Mouse (Mus musculus) forebrain, postnatal 0 days (tissue): ENCODE results near the gene Grin2b. TPM values are rescaled to one million over a fixed set of nuclear protein-coding genes. Genes with fewer than 3 reads are reported as not detected.

Experiments used
- ATAC-seq: fragments of 200-750 bp; cut with Nextera tagmentation; 2 replicates; pipeline ENCODE4 v1.8.0; 2017; ENCODE audit warnings: mild to moderate bottlenecking, moderate library complexity
- DNase-seq: peaks from one replicate; pipeline ENCODE4 v3.0.0-alpha.2; 2015
- H3K27ac ChIP-seq: fragments of 300-500 bp; sonication (generic); 2 replicates; pipeline ENCODE4 v1.5.1; 2014; ENCODE audit warnings: low read depth, mild to moderate bottlenecking, antibody characterized with exemption, low read length, moderate library complexity, mixed read lengths
- H3K27me3 ChIP-seq: fragments of 300-500 bp; sonication (generic); 2 replicates; pipeline ENCODE4 v1.6.1; 2014; ENCODE audit warnings: mild to moderate bottlenecking, low read length, mixed read lengths; ENCODE audit not compliant: insufficient read depth
- H3K36me3 ChIP-seq: fragments of 300-500 bp; sonication (generic); 2 replicates; pipeline ENCODE4 v1.6.1; 2014; ENCODE audit warnings: mild to moderate bottlenecking, moderate library complexity; ENCODE audit not compliant: insufficient read depth
- H3K4me1 ChIP-seq: fragments of 300-500 bp; sonication (generic); 2 replicates; pipeline ENCODE4 v1.6.1; 2014; ENCODE audit warnings: antibody characterized with exemption; ENCODE audit not compliant: insufficient read depth
- H3K4me2 ChIP-seq: fragments of 300-500 bp; sonication (generic); 2 replicates; pipeline ENCODE4 v1.6.1; 2014; ENCODE audit warnings: low read depth, mild to moderate bottlenecking, moderate library complexity
- H3K4me3 ChIP-seq: fragments of 300-500 bp; sonication (generic); 2 replicates; pipeline ENCODE4 v1.5.1; 2014; ENCODE audit warnings: low read depth, low read length, mixed read lengths
- H3K9ac ChIP-seq: fragments of 300-500 bp; sonication (generic); 2 replicates; pipeline ENCODE4 v1.6.1; 2014; ENCODE audit warnings: mild to moderate bottlenecking
- H3K9me3 ChIP-seq: fragments of 300-500 bp; sonication (generic); 2 replicates; pipeline ENCODE4 v1.6.1; 2016; ENCODE audit warnings: low read length
- CTCF ChIP-seq: sonication (generic); IDR thresholded peaks from 2 replicates; pipeline ENCODE4 v1.5.1; 2016; ENCODE audit warnings: antibody characterized with exemption, control low read depth, low read depth
- WGBS: fragments of 180-500 bp; shearing (Covaris S2); extraction: QIAGEN DNeasy Blood & Tissue Kit; methylation state at CpG from one replicate; pipeline ENCODE4 v1.1.7; 2014; 5-methylcytosine and 5-hydroxymethylcytosine counted together
- polyA plus RNA-seq: library from polyadenylated mRNA; unstranded; fragments of >200 nt; fragmentation: Nextera tagmentation; extraction: Ambion mirVana; gene quantifications from 2 replicates; pipeline ENCODE4 v1.2.1, GENCODE M21; 2015
- total RNA-seq: library from RNA; depleted of rRNA; stranded (reverse); fragments of >200 nt; gene quantifications from 2 replicates; pipeline ENCODE4 v1.2.3, GENCODE M21; 2014

Grin2b gene
- total and polyA plus RNA-seq, 2 experiments from 2014 or later: 66.6 to 102 TPM

DNA sequence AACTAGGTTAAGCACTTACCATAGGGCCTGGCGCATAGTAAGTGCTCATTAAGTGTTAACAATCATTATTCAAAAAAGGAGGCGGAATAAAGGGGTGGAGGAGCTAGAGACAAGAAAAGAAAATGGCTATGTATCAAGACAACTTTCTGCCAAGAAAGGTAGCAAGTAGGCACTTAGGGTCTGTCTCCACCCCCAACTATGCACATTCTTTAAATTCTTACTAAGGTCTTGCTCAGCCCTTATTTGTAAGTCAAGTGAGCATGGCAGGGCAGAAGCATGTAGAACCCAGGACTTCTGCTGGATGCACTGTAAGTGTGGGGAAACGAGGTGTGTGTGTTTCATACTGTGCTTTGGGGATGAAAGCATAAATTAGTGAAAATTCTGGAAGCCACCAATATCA, 329.6 kb downstream of the Grin2b start:
- ATAC-seq: no peak

DNA sequence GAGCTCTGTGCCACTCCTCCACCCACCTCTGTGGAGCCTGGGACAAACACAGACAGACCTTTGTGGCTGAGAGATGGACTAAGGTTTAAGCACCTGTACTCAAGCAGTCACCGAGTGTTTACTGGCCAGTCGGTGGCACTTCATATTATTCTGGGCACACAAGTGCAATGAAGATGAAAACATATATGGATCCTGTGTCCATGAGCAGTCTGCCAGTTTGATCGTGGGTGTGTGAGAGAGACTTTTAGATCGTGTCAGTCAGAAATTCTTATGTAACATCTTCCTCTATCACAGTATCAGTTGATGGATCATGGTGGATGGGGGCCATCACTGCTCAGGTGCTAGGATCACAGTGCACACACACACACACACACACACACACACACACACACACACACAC, 337.0 kb downstream of the Grin2b start:
- DNase-seq (no peak), ATAC-seq (no peak)
- Histone ChIP-seq H3K4me3 (no peak overlapping the region), H3K4me1 (no peaks in the 10 kb centered on the region), H3K4me2 (no peak overlapping the region), H3K9ac (no peak overlapping the region), H3K36me3 (no peaks in the 10 kb centered on the region), H3K27ac (no peak overlapping the region), H3K9me3 (no peaks in the 10 kb centered on the region), H3K27me3 (no peaks in the 10 kb centered on the region)
- no peak for TF ChIP-seq CTCF
- 88% methylated on average over 4 of the region's 4 CpGs for WGBS

More for the DNA sequence above, 329.6 kb downstream of the Grin2b start:
- no peak for DNase-seq
- TF ChIP-seq CTCF: no peak
- Histone ChIP-seq H3K27ac (no peak overlapping the region), H3K4me2 (no peak overlapping the region), H3K27me3 (no peaks in the 10 kb centered on the region), H3K9ac (no peak overlapping the region), H3K4me3 (no peak overlapping the region), H3K4me1 (no peaks in the 10 kb centered on the region), H3K36me3 (no peaks in the 10 kb centered on the region), H3K9me3 (no peaks in the 10 kb centered on the region)
- 63% methylated on average over 3 of the region's 3 CpGs for WGBS

DNA sequence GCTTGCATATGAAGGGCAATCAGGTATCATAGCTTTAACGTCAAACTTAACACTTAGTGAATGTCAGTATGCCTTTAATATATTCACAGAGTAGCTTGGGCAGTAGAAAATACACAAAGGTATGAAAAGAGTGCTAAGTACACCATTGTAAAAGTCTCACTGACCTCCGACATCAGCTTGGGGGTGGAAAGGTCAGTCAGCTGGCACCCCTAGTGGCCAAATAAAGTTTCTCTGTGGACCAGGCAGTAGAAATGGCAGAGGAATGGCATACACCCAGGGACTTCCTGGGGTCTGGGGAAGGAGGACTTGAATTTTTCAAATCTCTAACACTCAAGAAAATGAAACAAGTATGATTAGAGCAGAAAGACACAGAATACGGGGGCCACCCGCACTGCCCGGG, 339.8 kb downstream of the Grin2b start:
- ATAC-seq (no peak), DNase-seq (no peak)
- H3K9me3 ChIP-seq: no peaks in the 10 kb centered on the region
- H3K36me3 ChIP-seq: no peaks in the 10 kb centered on the region
- no peak overlapping the region for H3K4me3 ChIP-seq
- H3K9ac ChIP-seq: no peak overlapping the region
- no peaks in the 10 kb centered on the region for H3K27me3 ChIP-seq
- H3K4me2 ChIP-seq: no peak overlapping the region
- no peak overlapping the region for H3K27ac ChIP-seq
- no peaks in the 10 kb centered on the region for H3K4me1 ChIP-seq
- WGBS: 68% methylated on average over 5 of the region's 5 CpGs
- TF ChIP-seq CTCF: peak; percentile 30

DNA sequence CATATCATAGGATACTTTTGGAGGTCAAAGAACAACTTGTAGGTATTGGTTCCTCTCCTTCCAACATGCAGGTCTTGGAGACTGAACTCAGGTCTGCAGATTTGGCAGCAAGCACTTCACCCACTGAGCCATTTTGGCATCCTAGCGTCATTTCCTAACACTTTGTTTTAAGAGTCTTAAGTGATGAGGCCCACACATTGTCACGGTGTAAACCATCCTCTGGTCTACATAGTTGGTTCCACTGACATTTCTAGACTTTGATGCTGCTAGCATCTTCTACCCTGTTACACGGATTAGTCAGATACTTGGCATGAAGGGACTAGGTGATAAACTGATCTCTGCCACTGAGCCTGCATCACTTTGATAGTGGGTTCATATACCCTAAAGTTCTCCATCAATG, 341.3 kb downstream of the Grin2b start:
- Histone ChIP-seq H3K36me3 (no peaks in the 10 kb centered on the region), H3K9ac (no peak overlapping the region), H3K4me3 (no peak overlapping the region), H3K27ac (no peak overlapping the region), H3K9me3 (no peaks in the 10 kb centered on the region), H3K27me3 (no peaks in the 10 kb centered on the region), H3K4me1 (no peaks in the 10 kb centered on the region), H3K4me2 (no peak overlapping the region)
- 88% methylated on average over 3 of the region's 3 CpGs for WGBS
- no peak for TF ChIP-seq CTCF
- no peak for ATAC-seq
- no peak for DNase-seq

- H3K9me3 ChIP-seq: no peaks in the 10 kb centered on the region
- no peaks in the 10 kb centered on the region for H3K27me3 ChIP-seq
- DNase-seq: no peak
- H3K4me2 ChIP-seq: no peak overlapping the region
- no peak overlapping the region for H3K9ac ChIP-seq
- no peaks in the 10 kb centered on the region for H3K4me1 ChIP-seq
- no peak for TF ChIP-seq CTCF
- no peak overlapping the region for H3K27ac ChIP-seq
- no peak for ATAC-seq
- 88% methylated on average over 1 of the region's 1 CpGs for WGBS
- no peak overlapping the region for H3K4me3 ChIP-seq
- no peaks in the 10 kb centered on the region for H3K36me3 ChIP-seq
These were observed 342.3 kb downstream of the Grin2b start for GRCm38 (mm10) chr6:135831032-135831431.

- no peak for DNase-seq
- no peak for ATAC-seq
- Histone ChIP-seq H3K27me3 (no peaks in the 10 kb centered on the region), H3K36me3 (no peaks in the 10 kb centered on the region), H3K4me2 (no peak overlapping the region), H3K27ac (no peak overlapping the region), H3K4me3 (no peak overlapping the region), H3K9me3 (no peaks in the 10 kb centered on the region), H3K4me1 (no peaks in the 10 kb centered on the region), H3K9ac (no peak overlapping the region)
- 81% methylated on average over 7 of the region's 7 CpGs for whole genome bisulfite sequencing
- no peak for TF ChIP-seq CTCF
These were observed 343.9 kb downstream of the Grin2b start for GRCm38 (mm10) chr6:135829458-135829857.

GRCm38 (mm10) chr6:135828976-135829375, 344.3 kb downstream of the Grin2b start:
- WGBS: 26% methylated on average over 4 of the region's 4 CpGs
- H3K9ac ChIP-seq: no peak overlapping the region
- no peaks in the 10 kb centered on the region for H3K27me3 ChIP-seq
- ATAC-seq (no peak), DNase-seq (no peak)
- H3K9me3 ChIP-seq: no peaks in the 10 kb centered on the region
- H3K4me1 ChIP-seq: no peaks in the 10 kb centered on the region
- TF ChIP-seq CTCF: no peak
- H3K27ac ChIP-seq: no peak overlapping the region
- no peak overlapping the region for H3K4me3 ChIP-seq
- no peaks in the 10 kb centered on the region for H3K36me3 ChIP-seq
- H3K4me2 ChIP-seq: no peak overlapping the region

- H3K27me3 ChIP-seq: no peaks in the 10 kb centered on the region
- peak; percentile 34; the same call in 1 of the 2 replicates for ATAC-seq
These were observed 345.4 kb downstream of the Grin2b start for GRCm38 (mm10) chr6:135827942-135828341.

More at GRCm38 (mm10) chr6:135827942-135828341, 345.4 kb downstream of the Grin2b start:
- Histone ChIP-seq H3K4me3 (no peak overlapping the region), H3K36me3 (no peaks in the 10 kb centered on the region), H3K27ac (no peak overlapping the region), H3K9me3 (no peaks in the 10 kb centered on the region), H3K4me1 (no peaks in the 10 kb centered on the region), H3K9ac (no peak overlapping the region), H3K4me2 (no peak overlapping the region)
- peak; percentile 80 for TF ChIP-seq CTCF
- WGBS: 25% methylated on average over 4 of the region's 4 CpGs
- peak; percentile 59 for DNase-seq
